Mouse (Mus musculus): Measurements from ENCODE around the gene Vmn1r184.
"Not testable (repeated sequence)": the region's sequence is repeated elsewhere in the genome, so short reads cannot be mapped to it uniquely, and the experiment has no call there.

Vmn1r184 gene

GRCm38 (mm10) chr7:26260034-26260433 lies at the start of gene Vmn1r184:
Gene Vmn1r184 (plus strand): TSS chr7:26260334.
- DNase-seq (ENCODE audit: low spot score), result not testable (repeated sequence)

- not testable (repeated sequence) for DNase-seq (ENCODE audit: low spot score)
Observed at GRCm38 (mm10) chr7:26303429-26304166, 43.5 kb downstream of the Vmn1r184 start.

DNA sequence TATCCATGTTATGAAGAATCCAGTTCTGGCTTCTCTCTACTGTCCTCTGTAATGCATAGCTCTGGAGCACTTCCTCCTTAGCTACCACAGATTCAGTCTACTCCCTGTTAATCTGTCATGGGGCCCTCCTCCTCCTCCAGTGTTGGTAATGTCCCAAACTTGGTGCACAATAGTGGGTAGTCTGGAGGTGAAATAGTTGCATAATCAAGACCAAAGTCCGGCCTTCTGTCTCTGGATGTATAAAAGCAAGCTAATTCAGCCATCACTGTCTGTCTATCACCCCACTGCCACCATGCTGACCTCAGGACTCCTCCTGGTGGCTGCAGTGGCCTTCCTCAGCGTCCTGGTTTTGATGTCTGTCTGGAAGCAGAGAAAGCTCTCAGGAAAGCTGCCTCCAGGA lies 46.8 kb downstream of the Vmn1r184 start, which contains the start of gene Cyp2a4:
Gene Cyp2a4 (plus strand): TSS at position 244 of the 400 bp plus-strand sequence.
- DNase-seq (ENCODE audit: low spot score), result not testable (repeated sequence)

DNA sequence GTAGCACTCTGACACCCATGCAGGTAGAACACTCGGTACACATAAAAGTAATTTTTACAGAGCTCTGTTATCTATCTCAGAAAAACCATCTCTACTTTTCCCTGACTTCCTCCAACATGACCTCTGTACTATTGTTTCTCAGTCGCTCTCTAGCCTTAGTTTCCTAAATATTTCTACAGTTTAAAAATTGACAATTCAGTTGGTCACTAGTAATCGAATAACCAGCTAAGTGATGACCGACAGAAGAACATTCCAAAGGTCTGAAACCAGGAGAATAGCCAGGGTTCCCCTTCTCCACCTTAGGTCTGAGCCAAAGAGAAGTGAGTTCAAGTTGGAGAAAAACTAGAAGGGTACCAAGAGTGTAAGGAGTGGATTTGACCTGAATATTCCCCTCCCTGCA lies 51.7 kb downstream of the Vmn1r184 start:
- DNase-seq (ENCODE audit: low spot score), result not testable (repeated sequence)

- DNase-seq (ENCODE audit: low spot score), result not testable (repeated sequence)
Observed at GRCm38 (mm10) chr7:26315194-26315593, 55.1 kb downstream of the Vmn1r184 start.

DNA sequence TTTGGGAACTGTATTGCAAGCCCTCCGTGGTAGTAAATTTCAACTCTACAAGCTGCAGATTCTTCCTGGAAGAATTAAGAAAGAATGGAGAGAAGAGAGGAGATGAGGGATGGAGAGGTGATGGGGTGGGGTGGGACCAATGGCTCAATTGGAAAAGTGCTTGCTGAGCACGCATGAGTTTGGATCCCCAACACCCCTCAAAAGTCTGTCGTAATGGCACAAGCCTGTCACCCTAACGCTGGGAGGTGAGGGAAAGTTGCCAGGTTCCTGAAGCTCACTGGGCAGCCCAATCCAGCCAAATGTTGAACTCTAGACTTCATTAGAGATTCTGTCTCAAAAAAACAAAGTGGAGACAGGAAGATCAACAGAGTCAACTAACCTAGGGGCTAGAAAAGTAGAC lies 55.7 kb downstream of the Vmn1r184 start:
- DNase-seq (ENCODE audit: low spot score), result not testable (repeated sequence)

Data from adipocyte (in vitro differentiated cells).